Comparison of ENCODE assay signal across 12 mouse cellular contexts in the genomic region with DNA sequence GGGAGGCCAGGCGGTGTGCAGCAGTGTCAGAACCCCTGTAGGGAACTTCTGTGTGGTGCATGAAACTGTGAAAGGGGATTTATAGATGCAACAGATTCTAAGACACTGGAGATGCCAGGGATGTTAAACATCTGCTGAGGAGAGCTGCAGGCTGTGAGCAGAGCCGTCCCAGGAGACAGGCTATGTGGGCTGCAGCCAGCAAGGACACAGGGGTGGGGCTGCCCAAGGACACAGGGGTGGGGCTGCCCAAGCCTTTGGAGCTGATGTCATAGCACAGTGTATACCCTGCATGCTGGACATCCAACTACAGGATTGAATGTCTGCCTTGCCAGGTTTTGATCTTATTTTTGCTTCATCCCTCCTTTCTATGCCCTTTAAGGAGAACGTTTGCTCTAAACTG.
DNase-seq lines count a peak whose midpoint lies in the region; ATAC-seq and TF ChIP-seq lines count a peak whose summit lies in the region.
"Had no signal": no experiment of that assay in that cellular context is flagged by ENCODE, and none has a peak within 500 bp of the region (broad histone marks: within the 10 kb centered on the region; RNA-seq: fewer than 3 reads in every experiment).

No protein-coding gene starts in this region.

- 67% methylated on average over 3 of the region's 3 CpGs for WGBS in forebrain, embryonic 10.5 days

- no peak overlapping the region for H3K4me3 ChIP-seq in layer of hippocampus, adult 2 months
- H3K4me3 ChIP-seq in forebrain, embryonic 10.5 days: no peak overlapping the region
- H3K4me3 ChIP-seq: limb, embryonic 15.5 days had no signal

- no peaks in the 10 kb centered on the region for H3K27me3 ChIP-seq in forebrain, embryonic 10.5 days (ENCODE audit: poor library complexity, severe bottlenecking)
- H3K27me3 ChIP-seq: limb, embryonic 15.5 days had no signal

- TF ChIP-seq CTCF in layer of hippocampus, adult 2 months (conservative IDR thresholded peaks at IDR 0.05): no peak

- no peak for DNase-seq in layer of hippocampus, adult 2 months (ENCODE audit: low spot score in 2 of 2)
- DNase-seq in layer of hippocampus, adult 11-12 months (ENCODE audit: low spot score): no peak
- peak; percentile 60 for DNase-seq in adrenal gland, postnatal 25 days
- DNase-seq in gastrocnemius, postnatal 25 days: peak; percentile 60
- DNase-seq in lung, postnatal 14 days: peak; percentile 13
- no peak for DNase-seq in forebrain, embryonic 10.5 days (ENCODE audit: extremely low spot score, low spot score)
- DNase-seq: cerebellum, adult 18-20 months; kidney, adult 11 months; thymus, postnatal 4 days had no signal

- H3K9me3 ChIP-seq in forebrain, embryonic 10.5 days: peaks cover 6% of the 10 kb centered on the region; the same call in 1 of the 2 replicates
- H3K9me3 ChIP-seq: limb, embryonic 15.5 days had no signal

- peaks cover 4% of the 10 kb centered on the region for H3K4me1 ChIP-seq in forebrain, embryonic 10.5 days

- no peaks in the 10 kb centered on the region for H3K36me3 ChIP-seq in forebrain, embryonic 10.5 days (replicated peaks)
- H3K36me3 ChIP-seq: limb, embryonic 15.5 days had no signal

- ATAC-seq in cerebellum, adult (ENCODE audit: insufficient number of reproducible peaks, low FRiP score, low TSS enrichment): no peak
- ATAC-seq: forebrain, embryonic 16.5 days had no signal

- peak overlapping the region; percentile 25; the same call in 1 of the 2 replicates for H3K27ac ChIP-seq in layer of hippocampus, adult 2 months
- H3K27ac ChIP-seq in forebrain, embryonic 10.5 days: no peak overlapping the region
- H3K27ac ChIP-seq: limb, embryonic 15.5 days had no signal

Comparison
In these comparisons a context has a peak if more than half of its experiments do, and no peak if none do; other contexts are left out.
1. DNase-seq: peak in adrenal gland, postnatal 25 days (single experiment), gastrocnemius, postnatal 25 days (single experiment) and lung, postnatal 14 days (single experiment); none in layer of hippocampus, adult 2 months (0 of 2), layer of hippocampus, adult 11-12 months (single experiment) and forebrain, embryonic 10.5 days (single experiment).